Mouse (Mus musculus): Measurements from ENCODE around the gene Prorsd1.

Prorsd1 gene

GRCm38 (mm10) chr11:29503948-29504893, 10.6 kb downstream of the Prorsd1 start:
- DNase-seq (ENCODE audit: low read depth, low spot score), result no peak

- DNase-seq (ENCODE audit: low read depth, low spot score), result no peak
Measured at GRCm38 (mm10) chr11:29496962-29497361, 17.9 kb downstream of the Prorsd1 start.

- DNase-seq (ENCODE audit: low read depth, low spot score), result peak; percentile 58
Measured at GRCm38 (mm10) chr11:29493135-29493534, 21.7 kb downstream of the Prorsd1 start.

DNA sequence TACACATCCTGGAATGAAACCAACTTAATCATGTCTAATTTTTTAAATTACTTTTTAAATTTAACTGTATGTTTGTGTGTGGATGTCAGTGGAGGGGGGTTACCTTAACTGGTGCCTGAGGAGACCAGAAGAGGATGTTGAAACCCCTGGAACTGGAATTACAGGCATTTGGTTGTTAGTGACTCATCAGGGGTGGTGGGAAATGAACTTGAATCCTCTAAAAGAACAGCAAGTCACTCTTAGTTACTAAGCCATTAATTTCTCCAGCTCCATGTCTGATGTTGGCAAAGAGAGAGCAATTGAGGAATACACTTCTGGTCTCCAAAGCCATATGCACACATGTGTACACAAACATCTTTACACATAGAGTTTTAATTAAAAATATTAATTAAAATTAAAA, 40.2 kb downstream of the Prorsd1 start:
- no peak for DNase-seq (ENCODE audit: low read depth, low spot score)
